Mouse (Mus musculus) mesoderm, embryonic 11.5 days (tissue): ENCODE data around the gene Slc26a1.
A peak's percentile ranks its signal among the peaks of the same experiment; 100 is the strongest.

ENCODE experiments used
- DNase-seq: peaks from one replicate; pipeline ENCODE4 v3.0.0-alpha.2; 2012; ENCODE audit warnings: low read depth, low spot score

Gene Slc26a1

GRCm38 (mm10) chr5:108675251-108675816 lies at the start of gene Slc26a1:
Gene Slc26a1, minus strand, starts transcription at chr5:108675569.
- no peak for DNase-seq

DNA sequence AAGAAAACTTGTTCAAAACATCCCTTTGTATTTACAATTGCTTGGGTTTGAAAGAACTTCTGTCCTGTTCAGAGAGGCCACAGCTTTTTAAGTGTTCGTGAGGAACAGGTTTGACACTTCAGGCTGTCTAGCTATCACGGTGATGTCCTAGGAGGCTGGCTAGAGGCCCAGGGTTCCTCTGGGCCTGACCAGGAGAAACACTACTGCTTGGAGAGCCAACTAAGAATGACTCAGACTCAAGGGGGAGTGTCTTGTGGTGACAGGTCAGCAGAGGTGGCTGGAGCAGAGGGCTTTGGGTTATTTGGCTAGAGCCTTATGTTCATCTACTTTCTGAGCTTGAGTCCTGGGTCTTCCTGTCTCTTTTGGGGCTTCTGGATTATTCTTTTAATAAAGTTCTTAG lies 48.6 kb upstream of the Slc26a1 start:
- DNase-seq: no peak

GRCm38 (mm10) chr5:108719761-108720160 lies 44.4 kb upstream of the Slc26a1 start:
- no peak for DNase-seq

- DNase-seq: no peak
Measured at GRCm38 (mm10) chr5:108718051-108718450, 42.7 kb upstream of the Slc26a1 start.

- DNase-seq: no peak
Measured at GRCm38 (mm10) chr5:108715974-108716373, 40.6 kb upstream of the Slc26a1 start.

DNA sequence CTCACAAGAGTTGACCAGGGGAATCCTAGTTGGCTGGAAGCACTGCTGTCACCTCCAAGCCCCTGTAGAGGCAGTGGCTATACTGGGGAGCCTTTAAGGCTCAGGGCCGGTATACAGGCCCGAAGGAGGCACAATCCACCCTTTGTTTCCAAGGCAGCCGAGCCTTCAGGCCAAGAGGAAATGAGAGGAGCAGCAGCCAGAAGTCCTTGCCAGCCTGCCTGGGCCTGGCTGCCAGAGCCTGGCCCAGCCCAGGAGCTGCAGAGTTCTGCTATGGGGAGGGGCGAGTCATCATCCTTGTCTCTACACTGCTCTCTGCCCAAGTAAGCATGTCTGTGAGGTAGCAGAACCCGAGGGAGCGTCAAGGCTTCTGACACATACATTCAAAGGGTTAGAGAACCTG lies 38.8 kb upstream of the Slc26a1 start:
- no peak for DNase-seq

DNA sequence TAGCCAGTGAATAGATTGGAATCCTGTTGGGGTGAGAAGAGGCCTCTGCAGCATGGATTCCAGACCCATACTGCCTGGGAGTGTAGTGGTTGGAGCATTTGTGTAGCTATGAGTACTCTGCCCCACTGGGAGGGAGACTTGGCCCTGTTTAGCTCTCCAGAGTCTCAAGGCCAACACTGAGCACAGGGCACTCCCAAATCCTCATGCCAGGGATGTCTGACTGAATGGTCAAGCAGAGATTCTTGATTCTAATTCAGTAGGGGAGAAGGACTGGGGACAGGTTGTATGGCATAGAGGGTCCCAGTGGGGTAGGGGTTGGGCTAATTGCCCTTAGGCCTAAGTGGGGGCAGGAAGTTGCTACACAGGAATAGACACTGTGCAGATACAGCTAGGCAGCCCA lies 38.3 kb upstream of the Slc26a1 start:
- DNase-seq: no peak

GRCm38 (mm10) chr5:108713096-108713495 lies 37.7 kb upstream of the Slc26a1 start:
- DNase-seq: no peak

DNA sequence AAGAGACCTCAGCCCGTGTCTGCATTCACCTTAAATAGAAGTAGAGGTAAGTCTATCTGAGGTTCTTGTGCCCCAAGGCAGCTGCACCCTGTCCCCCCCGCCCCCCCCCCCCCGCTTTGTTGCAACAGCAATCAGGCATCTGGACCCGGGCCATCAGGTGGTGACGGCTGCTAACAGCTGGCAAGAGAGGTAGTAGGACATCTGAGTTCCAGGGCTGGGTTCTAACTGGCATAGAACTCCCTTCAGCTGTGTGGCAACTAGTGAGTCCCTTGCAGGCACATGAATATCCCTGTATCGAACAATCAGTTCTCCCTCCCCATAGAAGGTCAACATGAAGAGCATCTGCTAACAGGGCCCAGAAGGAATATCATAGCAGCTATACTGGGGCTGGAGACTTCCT lies 36.6 kb upstream of the Slc26a1 start:
- no peak for DNase-seq

GRCm38 (mm10) chr5:108708981-108709731 lies 33.8 kb upstream of the Slc26a1 start:
- no peak for DNase-seq

GRCm38 (mm10) chr5:108708419-108708818 lies 33.0 kb upstream of the Slc26a1 start:
- no peak for DNase-seq

- no peak for DNase-seq
Measured at GRCm38 (mm10) chr5:108707758-108708157, 32.4 kb upstream of the Slc26a1 start.

DNA sequence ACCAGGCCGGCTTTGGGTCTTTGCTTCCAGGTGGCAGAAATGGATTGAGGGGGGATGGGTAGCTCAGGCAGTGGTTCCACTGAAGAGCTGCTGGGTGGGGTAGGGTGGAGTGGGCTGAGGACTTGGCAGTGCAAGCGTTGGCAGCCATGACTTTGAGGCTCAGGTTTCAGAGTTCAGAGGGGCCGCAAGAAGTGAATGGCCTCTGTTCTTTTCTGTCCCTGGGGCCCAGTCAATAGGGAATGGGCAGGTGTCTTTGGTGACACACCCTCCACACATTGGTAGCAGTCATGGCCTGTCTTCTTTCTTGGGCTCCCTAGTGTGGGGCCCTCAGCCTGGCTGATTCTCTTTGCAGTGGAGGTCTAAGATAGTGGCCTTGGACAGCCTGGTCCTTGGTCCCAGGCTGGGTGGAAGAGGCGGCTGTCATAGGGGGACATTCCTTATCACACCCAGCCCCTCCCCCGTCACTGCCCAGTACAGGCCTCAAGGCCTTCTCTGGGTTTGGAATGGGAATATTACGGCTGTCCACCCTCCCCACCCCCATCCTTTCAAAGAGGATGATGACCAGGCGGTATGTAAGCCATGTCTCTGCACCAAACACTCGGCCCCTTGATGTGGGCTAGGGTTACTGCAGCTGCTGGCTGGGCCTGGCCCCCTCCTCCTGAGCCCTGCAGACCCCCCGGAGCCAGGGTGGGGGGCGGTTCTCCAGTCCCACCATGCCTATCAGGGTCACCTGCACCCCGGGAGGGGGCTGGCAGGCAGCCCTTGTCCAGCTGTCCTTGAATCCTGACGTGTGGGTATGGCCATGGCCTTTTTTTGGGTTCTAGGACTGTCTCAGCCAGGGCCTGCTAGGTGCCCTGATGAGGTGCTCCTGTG lies 28.6 kb upstream of the Slc26a1 start:
- no peak for DNase-seq

- DNase-seq: no peak
Measured at GRCm38 (mm10) chr5:108701341-108702021, 26.1 kb upstream of the Slc26a1 start.

- DNase-seq: peak; percentile 40
Measured at GRCm38 (mm10) chr5:108700346-108700745, 25.0 kb upstream of the Slc26a1 start.

GRCm38 (mm10) chr5:108697341-108697753 lies 22.0 kb upstream of the Slc26a1 start:
- DNase-seq: peak; percentile 86

GRCm38 (mm10) chr5:108696542-108696941 lies 21.2 kb upstream of the Slc26a1 start:
- no peak for DNase-seq

DNA sequence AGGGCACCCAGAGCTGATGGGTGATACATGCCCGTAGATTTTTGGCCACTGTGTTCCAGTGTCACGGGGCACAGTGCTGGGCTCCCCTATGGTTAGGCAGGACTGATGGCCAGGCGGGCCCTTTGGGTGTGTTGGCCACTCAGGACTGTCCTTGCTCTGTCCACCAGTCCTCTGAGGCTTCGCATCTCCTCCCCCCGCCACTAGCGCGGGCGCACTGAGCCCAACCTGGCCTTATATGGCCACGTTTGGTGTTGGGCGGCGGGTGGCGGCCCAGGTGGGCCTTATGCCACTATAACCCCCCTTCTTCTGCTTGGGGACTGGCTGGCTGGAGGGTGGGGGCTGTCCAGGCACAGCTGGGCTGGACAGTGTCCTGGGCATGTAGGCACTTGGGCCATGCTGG lies 20.5 kb upstream of the Slc26a1 start:
- no peak for DNase-seq

- peak; percentile 44 for DNase-seq
Measured at GRCm38 (mm10) chr5:108694352-108695261, 19.2 kb upstream of the Slc26a1 start.

- DNase-seq: peak; percentile 94
Measured at GRCm38 (mm10) chr5:108693872-108694288, 18.5 kb upstream of the Slc26a1 start.

DNA sequence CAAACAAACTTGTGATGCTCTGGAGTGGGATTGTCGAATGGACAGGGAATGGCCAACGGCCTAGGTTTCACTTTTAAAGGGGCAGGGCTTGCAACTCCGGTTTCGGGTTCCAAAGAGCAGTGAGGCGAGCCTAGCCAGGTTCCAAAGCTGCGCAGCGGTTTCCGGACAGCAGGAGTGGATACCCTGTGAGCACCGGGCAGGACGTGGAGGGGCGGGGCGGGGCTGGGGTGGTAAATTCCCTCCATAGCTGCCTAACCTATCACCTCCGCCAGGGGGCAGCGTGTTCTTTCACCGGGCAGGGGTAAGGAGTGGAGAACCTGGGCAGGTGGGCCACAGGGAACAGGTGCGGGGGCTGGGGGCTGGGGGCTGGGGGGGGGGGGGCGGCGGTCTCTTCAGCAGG lies 16.9 kb upstream of the Slc26a1 start, which contains the start of gene Fgfrl1:
Gene Fgfrl1 (plus strand): TSS at position 112 of the 400 bp plus-strand sequence.
- DNase-seq: peak; percentile 62
